ENCODE assay signal across 15 mouse cellular contexts in genomic region chr4:54615886-54616285, GRCm38 (mm10).
A peak's percentile ranks its signal among the peaks of the same experiment; 100 is the strongest.
DNase-seq lines count a peak whose midpoint lies in the region; ATAC-seq lines count a peak whose summit lies in the region.
"Had no signal": no experiment of that assay in that cellular context is flagged by ENCODE, and none has a peak within 500 bp of the region (broad histone marks: within the 10 kb centered on the region; RNA-seq: fewer than 3 reads in every experiment).

No protein-coding gene starts in this region.

- ATAC-seq in CD4-positive, CD25-positive, alpha-beta regulatory T cell, adult 4 months = no peak
- ATAC-seq: forebrain, embryonic 13.5 days; inflammation-experienced regulatory T-cells, adult 6 months; liver, postnatal 0 days had no signal

- DNase-seq in embryo, embryonic 10 days (ENCODE audit: low spot score) = peak; percentile 23
- DNase-seq in embryo, embryonic 9.5 days (ENCODE audit: extremely low spot score) = no peak
- DNase-seq in lung, postnatal 36 days = peak; percentile 4
- no peak for DNase-seq in lung, postnatal 14 days
- DNase-seq in kidney, postnatal 14 days = peak; percentile 81
- no peak for DNase-seq in layer of hippocampus, postnatal 25 days (ENCODE audit: extremely low spot score in 1 of 2, low spot score in 1 of 2)
- no peak for DNase-seq in frontal cortex, postnatal 25 days (ENCODE audit: low spot score in 2 of 2)
- DNase-seq: cerebellum, adult 9-11 months; liver, postnatal 0 days; midbrain, embryonic 14.5 days; spleen, adult 18-20 months; thymus, adult 18-20 months had no signal

Comparison
In these comparisons a context has a peak if more than half of its experiments do, and no peak if none do; other contexts are left out.
1. DNase-seq: peak in embryo, embryonic 10 days (single experiment), lung, postnatal 36 days (single experiment) and kidney, postnatal 14 days (single experiment); none in embryo, embryonic 9.5 days (single experiment), lung, postnatal 14 days (single experiment), layer of hippocampus, postnatal 25 days (0 of 2) and frontal cortex, postnatal 25 days (0 of 2).